Mouse (Mus musculus) neural tube, embryonic 14.5 days (tissue): ENCODE results near the gene Olfr273. TPM values are rescaled to one million over a fixed set of nuclear protein-coding genes. Genes with fewer than 3 reads are reported as not detected.

Source experiments
- polyA plus RNA-seq: library from polyadenylated mRNA; unstranded; fragments of >200 nt; fragmentation: Nextera tagmentation; extraction: Ambion mirVana; gene quantifications from 2 replicates; pipeline ENCODE4 v1.2.1, GENCODE M21; 2014

The Olfr273 gene
- polyA plus RNA-seq, 1 experiment from 2014 or later: not detected

Other genes starting within 250 kb of the Olfr273 start
- gene Olfr275, start 44.6 kb downstream of the Olfr273 start, polyA plus RNA-seq: 0.17 TPM in 1 of 2 replicates, not detected in the other
- gene Olfr272, start 59.9 kb upstream of the Olfr273 start, polyA plus RNA-seq: not detected in 2 replicates
- not detected in 2 replicates for gene Olfr270, start 105.3 kb upstream of the Olfr273 start, polyA plus RNA-seq
- not detected in 2 replicates for gene Nipsnap3a, start 130.0 kb upstream of the Olfr273 start, polyA plus RNA-seq
- gene Nipsnap3b, start 152.6 kb upstream of the Olfr273 start, polyA plus RNA-seq: 188 and 203 TPM in 2 replicates